Mouse (Mus musculus) forebrain, embryonic 10.5 days (tissue): ENCODE results near the gene Ebf3. TPM values are rescaled to one million over a fixed set of nuclear protein-coding genes. Genes with fewer than 3 reads are reported as not detected.

Source experiments
- DNase-seq: peaks from one replicate; pipeline ENCODE4 v3.0.0-alpha.2; 2017; ENCODE audit warnings: low spot score; ENCODE audit errors: extremely low spot score
- H3K27ac ChIP-seq: fragments of 300-500 bp; sonication (generic); 2 replicates; pipeline ENCODE4 v1.5.1; 2016; ENCODE audit warnings: mild to moderate bottlenecking
- H3K27me3 ChIP-seq: fragments of 300-500 bp; sonication (generic); 2 replicates; pipeline ENCODE4 v1.6.1; 2016; ENCODE audit warnings: mild to moderate bottlenecking; ENCODE audit not compliant: poor library complexity, severe bottlenecking
- H3K36me3 ChIP-seq: fragments of 300-500 bp; sonication (generic); replicated peaks from 2 replicates; pipeline ENCODE4 v1.6.1; 2016; ENCODE audit warnings: mild to moderate bottlenecking, moderate library complexity
- H3K4me1 ChIP-seq: fragments of 300-500 bp; sonication (generic); 2 replicates; pipeline ENCODE4 v1.6.1; 2016
- H3K4me3 ChIP-seq: fragments of 300-500 bp; sonication (generic); 2 replicates; pipeline ENCODE4 v1.5.1; 2016; ENCODE audit warnings: mild to moderate bottlenecking, moderate library complexity
- H3K9me3 ChIP-seq: fragments of 300-500 bp; sonication (generic); 2 replicates; pipeline ENCODE4 v1.6.1; 2016; ENCODE audit warnings: mild to moderate bottlenecking, moderate library complexity
- WGBS: fragments of 180-500 bp; shearing (Covaris S2); methylation state at CpG from one replicate; pipeline ENCODE4 v1.1.7; 2016; 5-methylcytosine and 5-hydroxymethylcytosine counted together
- polyA plus RNA-seq: library from polyadenylated mRNA; unstranded; fragments of >200 nt; fragmentation: Nextera tagmentation; extraction: Ambion mirVana; gene quantifications from 2 replicates; pipeline ENCODE4 v1.2.1, GENCODE M21; 2016

Ebf3 gene
- 1.3 TPM in 2 replicates for polyA plus RNA-seq

- Histone ChIP-seq H3K9me3 (no peaks in the 10 kb centered on the region), H3K4me1 (peaks cover 92% of the 10 kb centered on the region), H3K36me3 (no peaks in the 10 kb centered on the region), H3K4me3 (peak within 1 kb of the TSS; percentile 65), H3K27ac (peak within 1 kb of the TSS; percentile 81), H3K27me3 (peaks cover 100% of the 10 kb centered on the region)
- DNase-seq: peak; percentile 84
- WGBS: under 1% methylated on average over 119 of the region's 127 CpGs
Observed at GRCm38 (mm10) chr7:137313904-137314691, at the start of gene Ebf3. Ebf3 (minus strand) TSS chr7:137314445.

GRCm38 (mm10) chr7:137346860-137347259, 32.6 kb upstream of the Ebf3 start:
- Histone ChIP-seq H3K9me3 (no peaks in the 10 kb centered on the region), H3K27me3 (no peaks in the 10 kb centered on the region), H3K4me3 (no peak overlapping the region), H3K4me1 (peaks cover 14% of the 10 kb centered on the region), H3K27ac (0 out of 2 replicates have a peak overlapping the region, but pooled peaks have one; percentile 51), H3K36me3 (no peaks in the 10 kb centered on the region)
- WGBS: 79% methylated on average over 7 of the region's 7 CpGs
- no peak for DNase-seq

- DNase-seq: no peak
- no peaks in the 10 kb centered on the region for H3K36me3 ChIP-seq
- H3K4me3 ChIP-seq: no peak overlapping the region
- H3K27ac ChIP-seq: no peak overlapping the region
- 69% methylated on average over 10 of the region's 10 CpGs for WGBS
- H3K27me3 ChIP-seq: no peaks in the 10 kb centered on the region
- H3K4me1 ChIP-seq: peaks cover 14% of the 10 kb centered on the region
- no peaks in the 10 kb centered on the region for H3K9me3 ChIP-seq
Observed at GRCm38 (mm10) chr7:137346068-137346467, 31.8 kb upstream of the Ebf3 start.

DNA sequence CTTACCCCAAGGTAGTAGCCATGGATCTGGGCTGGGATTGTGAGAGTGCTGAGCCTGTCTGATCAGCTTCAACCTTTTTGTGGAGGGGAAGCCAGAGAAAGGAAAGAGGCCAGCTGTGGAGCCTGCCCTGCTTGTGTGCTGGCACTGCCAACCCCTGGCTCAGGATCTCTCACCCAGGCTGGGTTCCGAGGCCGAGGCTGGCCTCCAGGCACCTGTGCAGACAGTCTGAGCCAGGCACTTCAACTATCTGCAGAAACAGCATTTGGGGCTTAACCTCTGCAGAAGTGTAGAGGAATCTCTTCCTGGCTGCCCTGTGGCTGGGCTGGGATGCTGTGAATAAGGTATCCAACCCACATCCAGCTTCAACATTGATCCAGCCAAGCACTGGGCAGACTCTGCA, 19.7 kb upstream of the Ebf3 start:
- no peak for DNase-seq
- H3K36me3 ChIP-seq: no peaks in the 10 kb centered on the region
- H3K27ac ChIP-seq: no peak overlapping the region
- H3K9me3 ChIP-seq: no peaks in the 10 kb centered on the region
- peaks cover 17% of the 10 kb centered on the region for H3K27me3 ChIP-seq
- WGBS: 93% methylated on average over 2 of the region's 2 CpGs
- H3K4me3 ChIP-seq: no peak overlapping the region
- no peaks in the 10 kb centered on the region for H3K4me1 ChIP-seq

- peaks cover 47% of the 10 kb centered on the region for H3K4me1 ChIP-seq
- H3K36me3 ChIP-seq: no peaks in the 10 kb centered on the region
- peaks cover 96% of the 10 kb centered on the region for H3K27me3 ChIP-seq
- H3K4me3 ChIP-seq: peak overlapping the region; percentile 48
- DNase-seq: no peak
- 0 out of 2 replicates have a peak overlapping the region, but pooled peaks have one; percentile 8 for H3K27ac ChIP-seq
- WGBS: 1% methylated on average over 21 of the region's 21 CpGs
- no peaks in the 10 kb centered on the region for H3K9me3 ChIP-seq
Observed at GRCm38 (mm10) chr7:137322926-137323325, 8.7 kb upstream of the Ebf3 start.

DNA sequence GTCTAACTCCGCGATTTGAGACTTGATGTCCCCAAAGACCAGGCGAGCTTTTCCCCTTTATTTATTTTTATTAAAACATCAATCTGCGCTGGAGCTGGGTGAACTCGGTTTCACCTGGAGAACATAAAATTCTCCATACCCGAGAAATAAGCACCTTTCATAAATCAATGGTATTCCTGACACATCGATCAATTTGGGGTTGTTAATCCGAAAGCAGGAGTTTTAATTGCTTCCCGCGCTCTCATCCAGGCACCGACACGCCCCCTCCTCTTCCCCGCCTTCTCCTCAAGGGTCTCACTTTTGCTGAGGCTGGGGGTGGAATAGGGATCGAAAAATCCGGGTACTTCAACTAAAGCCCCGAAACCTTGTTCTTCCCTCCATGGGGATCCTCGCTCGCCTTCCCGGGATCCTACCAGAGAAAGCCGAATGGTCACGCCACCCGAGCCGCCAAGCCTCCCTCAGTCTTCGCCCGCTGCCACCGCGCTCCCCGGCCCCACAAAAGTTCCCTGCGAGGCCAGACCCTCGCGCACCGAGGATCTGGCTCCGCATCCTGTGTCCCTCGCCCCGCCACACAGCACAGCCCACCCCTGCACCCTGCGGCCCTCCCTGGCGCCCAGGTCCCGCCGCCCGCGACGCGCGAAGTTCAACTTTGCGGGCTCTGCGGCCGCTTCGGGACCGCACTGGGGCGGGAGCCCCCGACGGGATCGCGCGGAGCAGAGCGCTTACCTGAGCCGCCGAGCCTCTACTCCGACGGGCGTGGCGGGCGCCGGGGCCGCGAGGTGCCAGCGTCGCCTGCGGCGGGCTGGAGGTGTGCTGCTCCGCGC, 7.9 kb upstream of the Ebf3 start:
- DNase-seq: peak; percentile 44
- H3K4me3 ChIP-seq: peak overlapping the region; percentile 48
- H3K4me1 ChIP-seq: peaks cover 55% of the 10 kb centered on the region
- 0 out of 2 replicates have a peak overlapping the region, but pooled peaks have one; percentile 8 for H3K27ac ChIP-seq
- peaks cover 96% of the 10 kb centered on the region for H3K27me3 ChIP-seq
- no peaks in the 10 kb centered on the region for H3K9me3 ChIP-seq
- WGBS: under 1% methylated on average over 68 of the region's 72 CpGs
- H3K36me3 ChIP-seq: no peaks in the 10 kb centered on the region

- H3K4me3 ChIP-seq: peak overlapping the region; percentile 48
- DNase-seq: peak; percentile 73
- peaks cover 96% of the 10 kb centered on the region for H3K27me3 ChIP-seq
- no peaks in the 10 kb centered on the region for H3K36me3 ChIP-seq
- H3K9me3 ChIP-seq: no peaks in the 10 kb centered on the region
- under 1% methylated on average over 51 of the region's 52 CpGs for WGBS
- H3K27ac ChIP-seq: no peak overlapping the region
- H3K4me1 ChIP-seq: peaks cover 64% of the 10 kb centered on the region
Observed at GRCm38 (mm10) chr7:137321141-137321813, 7.0 kb upstream of the Ebf3 start.

DNA sequence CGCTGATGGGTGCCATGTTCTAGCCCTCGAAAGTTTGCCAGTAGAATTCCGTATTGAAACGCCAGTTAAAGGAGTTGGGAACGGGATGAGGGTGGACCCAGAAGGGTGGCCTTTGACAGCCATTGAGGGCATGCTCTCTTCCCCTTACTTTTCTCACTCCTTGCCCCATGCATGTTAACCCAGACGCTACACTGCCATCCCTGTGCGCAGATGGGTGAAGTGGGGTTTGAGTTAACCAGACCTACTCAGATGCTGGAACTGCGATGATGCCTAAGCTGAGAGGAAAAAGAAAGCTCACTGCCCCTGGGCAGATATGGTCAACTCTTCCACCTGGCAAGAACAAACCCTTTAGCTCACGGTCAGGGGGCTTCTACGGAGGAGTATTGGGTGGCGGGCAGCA, 6.1 kb upstream of the Ebf3 start:
- Histone ChIP-seq H3K9me3 (no peaks in the 10 kb centered on the region), H3K4me1 (peaks cover 71% of the 10 kb centered on the region), H3K27ac (no peak overlapping the region), H3K36me3 (no peaks in the 10 kb centered on the region), H3K27me3 (peaks cover 100% of the 10 kb centered on the region), H3K4me3 (no peak overlapping the region)
- WGBS: under 1% methylated on average over 11 of the region's 11 CpGs
- DNase-seq: peak; percentile 50

GRCm38 (mm10) chr7:137318924-137319885, 5.0 kb upstream of the Ebf3 start:
- WGBS: under 1% methylated on average over 48 of the region's 48 CpGs
- peaks cover 82% of the 10 kb centered on the region for H3K4me1 ChIP-seq

DNA sequence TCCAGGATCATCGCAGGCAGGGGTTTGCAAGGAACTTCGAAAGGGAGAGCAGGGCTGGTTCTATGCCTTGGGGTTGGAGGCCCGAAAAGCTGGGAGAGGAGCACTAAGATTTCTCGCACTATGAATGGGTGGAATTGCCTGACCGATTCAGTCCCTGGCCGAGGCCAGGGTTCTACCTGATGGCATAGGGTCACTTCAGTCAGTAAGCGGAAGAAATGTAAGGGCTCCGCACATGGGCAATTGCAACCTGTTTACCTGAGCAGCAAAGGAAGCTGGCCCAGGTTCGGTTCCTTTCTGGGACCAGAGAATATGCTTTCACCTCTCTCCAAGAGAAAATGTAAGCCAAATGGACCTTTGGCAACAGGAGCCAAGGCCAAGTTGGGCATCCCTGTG, 4.1 kb upstream of the Ebf3 start:
- no peaks in the 10 kb centered on the region for H3K9me3 ChIP-seq
- peaks cover 100% of the 10 kb centered on the region for H3K27me3 ChIP-seq
- no peak for DNase-seq
- WGBS: 3% methylated on average over 9 of the region's 9 CpGs
- no peak overlapping the region for H3K4me3 ChIP-seq
- peaks cover 90% of the 10 kb centered on the region for H3K4me1 ChIP-seq
- no peak overlapping the region for H3K27ac ChIP-seq
- no peaks in the 10 kb centered on the region for H3K36me3 ChIP-seq

More at GRCm38 (mm10) chr7:137318924-137319885, 5.0 kb upstream of the Ebf3 start:
- Histone ChIP-seq H3K36me3 (no peaks in the 10 kb centered on the region), H3K27ac (0 out of 2 replicates have a peak overlapping the region, but pooled peaks have one; percentile 35), H3K9me3 (no peaks in the 10 kb centered on the region), H3K27me3 (peaks cover 100% of the 10 kb centered on the region), H3K4me3 (peak overlapping the region; percentile 24; the same call in 1 of the 2 replicates)
- DNase-seq: peak; percentile 66

DNA sequence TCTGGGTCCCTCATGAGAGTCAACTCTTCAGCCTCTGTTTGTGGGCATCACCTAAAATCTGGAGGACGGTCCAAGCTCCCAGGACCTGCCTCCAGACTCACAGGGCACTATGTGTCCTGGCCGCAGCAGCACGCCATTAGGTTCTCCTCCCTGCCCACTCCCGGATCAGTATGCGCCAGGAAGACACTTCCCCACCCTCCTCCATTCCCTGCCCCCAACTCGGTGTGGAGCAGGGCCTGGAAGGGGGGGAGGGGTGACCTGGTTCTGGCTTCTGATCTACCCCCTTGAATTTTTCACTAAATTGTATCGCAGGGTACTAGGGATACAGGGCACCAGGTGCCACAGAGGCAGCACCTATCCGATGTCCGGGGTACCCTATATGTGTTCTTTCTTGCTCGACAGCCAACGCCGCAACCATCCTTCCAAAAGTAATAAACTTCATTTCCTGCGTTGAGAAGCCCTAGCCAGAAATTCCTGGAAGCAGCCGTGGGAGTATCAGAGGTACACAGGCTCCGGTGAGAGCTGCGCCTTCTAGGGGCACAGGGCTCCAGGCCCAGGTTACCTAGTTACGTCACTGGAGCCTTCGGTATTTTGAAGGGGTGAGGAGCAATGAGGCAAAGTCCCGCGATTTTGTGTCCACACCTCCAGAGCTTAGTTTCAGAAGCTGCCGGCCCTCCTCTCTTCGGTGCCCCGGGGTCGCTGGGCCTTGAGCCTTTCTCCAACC, 3.6 kb upstream of the Ebf3 start:
- H3K9me3 ChIP-seq: no peaks in the 10 kb centered on the region
- H3K4me1 ChIP-seq: peaks cover 93% of the 10 kb centered on the region
- peak overlapping the region; percentile 40 for H3K4me3 ChIP-seq
- H3K27ac ChIP-seq: 0 out of 2 replicates have a peak overlapping the region, but pooled peaks have one; percentile 62
- H3K27me3 ChIP-seq: peaks cover 100% of the 10 kb centered on the region
- peak; percentile 59 for DNase-seq
- WGBS: 1% methylated on average over 24 of the region's 24 CpGs
- H3K36me3 ChIP-seq: no peaks in the 10 kb centered on the region
